Mouse (Mus musculus) right cerebral cortex, adult 18-20 months (tissue): ENCODE results near the gene Faim2.

Source experiments
- DNase-seq: peaks from one replicate; pipeline ENCODE4 v3.0.0; 2022; ENCODE audit warnings: mixed read lengths

Gene Faim2

GRCm38 (mm10) chr15:99457606-99458401 lies 70.2 kb downstream of the Faim2 start, which contains the start of gene Nckap5l:
Gene Nckap5l (minus strand): TSS chr15:99457748.
- peak; percentile 91 for DNase-seq

DNA sequence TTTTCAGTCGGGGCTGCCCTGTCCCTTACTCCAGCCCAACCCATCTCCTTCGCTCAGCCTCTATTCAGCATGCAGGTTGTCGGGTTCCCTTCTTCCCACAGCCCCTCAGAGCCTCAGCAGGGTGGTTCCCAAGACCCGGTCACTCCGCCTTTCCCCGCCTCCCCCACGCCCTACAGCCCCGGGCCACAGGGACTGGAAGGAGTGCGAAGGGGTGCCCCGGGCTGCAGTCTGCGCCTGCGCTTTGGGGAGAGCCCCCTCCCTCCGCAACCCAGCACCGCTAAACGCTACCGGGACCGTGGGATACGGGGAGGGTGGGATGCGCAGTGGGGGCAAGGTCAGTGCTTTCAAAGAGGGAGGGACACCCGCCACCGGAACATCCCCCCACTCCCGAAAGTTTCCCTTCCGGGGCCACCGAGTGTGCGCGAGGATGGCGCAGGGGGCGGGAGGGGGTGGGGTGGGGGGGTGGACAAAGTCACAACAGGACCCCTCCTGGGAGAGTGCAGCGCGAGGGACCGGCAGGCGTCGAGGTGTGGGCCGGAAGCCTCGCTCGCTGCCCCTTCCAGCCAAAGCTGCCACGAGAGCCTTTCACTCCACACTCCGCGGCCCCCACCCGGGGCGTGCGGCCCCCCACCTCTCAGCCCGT lies 70.9 kb downstream of the Faim2 start:
- DNase-seq: peak; percentile 53

GRCm38 (mm10) chr15:99456338-99456962 lies 71.5 kb downstream of the Faim2 start:
- DNase-seq: no peak

DNA sequence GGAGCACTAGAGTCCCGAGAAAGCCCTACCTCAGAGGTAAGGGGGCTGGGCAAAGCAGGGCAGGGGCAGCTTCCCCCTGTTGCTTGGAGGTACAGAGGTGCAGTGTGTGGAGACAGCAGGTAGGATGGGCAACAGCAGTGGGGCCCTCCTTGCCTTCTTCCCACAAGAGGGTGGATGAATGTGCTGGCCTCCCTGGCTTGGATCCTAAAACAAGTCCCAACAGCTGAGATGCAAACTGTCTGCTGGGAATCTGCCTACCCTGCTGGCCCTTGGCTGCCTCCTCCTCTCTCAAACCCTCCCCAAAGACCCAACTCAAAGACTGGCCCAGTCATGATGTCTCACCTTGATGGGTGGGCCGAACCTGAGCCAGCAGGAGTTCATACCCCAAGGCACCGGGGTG lies 72.5 kb downstream of the Faim2 start:
- no peak for DNase-seq

DNA sequence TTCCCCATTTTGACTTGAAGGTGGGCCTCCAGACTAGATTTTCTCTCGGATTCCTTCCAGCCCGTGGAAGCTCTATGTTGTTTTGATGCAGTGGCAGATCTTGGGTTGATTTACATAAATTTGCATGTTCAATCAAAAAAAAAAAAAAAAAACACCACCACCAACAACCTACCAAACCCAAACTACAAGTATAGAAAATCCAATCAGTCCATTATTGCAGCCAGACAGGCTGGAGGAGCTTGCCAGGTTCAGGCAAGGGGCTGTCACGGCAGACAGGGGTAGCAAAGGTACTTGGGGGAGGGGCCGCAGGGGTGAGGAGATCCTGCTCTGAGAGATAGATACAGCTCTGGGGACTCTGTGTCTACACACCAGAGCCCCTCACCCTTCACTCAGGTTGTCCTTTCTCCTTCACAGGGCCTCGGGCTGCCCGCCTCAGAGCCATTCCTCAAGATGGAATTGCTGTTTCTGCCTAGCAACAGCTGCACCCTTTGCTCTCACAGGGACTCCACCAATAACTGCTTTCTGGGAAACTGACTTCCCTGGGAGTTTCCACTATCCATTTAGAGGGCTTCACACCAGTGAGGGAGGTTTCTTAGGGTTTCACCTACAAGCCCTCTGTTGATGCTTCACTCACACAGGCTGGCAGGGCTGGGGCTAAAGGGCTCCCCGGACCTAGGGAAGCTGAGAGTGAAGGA lies 73.2 kb downstream of the Faim2 start:
- DNase-seq: no peak

DNA sequence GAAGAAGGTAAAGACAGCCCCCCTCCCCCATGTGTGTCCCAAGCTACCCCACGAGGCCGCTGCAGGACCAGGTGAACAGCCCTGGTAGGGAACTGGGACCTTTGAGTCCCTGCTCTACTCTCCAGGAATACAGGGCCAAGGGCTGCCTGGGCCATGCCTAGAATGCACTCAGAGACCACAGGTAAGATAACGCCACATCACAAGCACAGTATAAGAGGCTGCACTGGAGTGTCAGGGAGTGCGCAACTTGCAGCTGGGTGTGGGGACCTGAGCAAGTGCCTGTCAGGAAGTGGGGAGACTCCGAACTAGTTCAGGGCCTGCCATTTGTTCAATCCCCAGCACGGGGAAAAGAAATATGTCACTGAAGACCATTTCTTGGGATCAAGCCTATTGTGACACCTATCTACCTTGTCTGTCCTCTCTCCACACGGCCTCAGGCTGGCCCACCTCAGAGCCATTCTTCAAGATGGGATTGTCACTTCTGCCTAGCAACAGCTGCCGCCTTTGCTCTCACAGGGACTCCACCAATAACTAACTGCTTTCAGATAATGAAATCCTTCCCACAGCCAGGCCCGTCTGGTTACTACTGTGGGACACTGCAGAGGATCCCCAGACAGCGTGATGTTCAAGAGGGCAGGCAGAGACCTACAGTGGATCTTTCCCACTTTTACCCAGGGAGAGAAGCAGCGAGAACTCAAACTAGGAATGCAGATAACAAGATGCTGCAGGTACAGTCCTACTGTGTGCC lies 74.6 kb downstream of the Faim2 start:
- DNase-seq: no peak

GRCm38 (mm10) chr15:99449751-99450280 lies 78.1 kb downstream of the Faim2 start:
- DNase-seq: no peak

- peak; percentile 75 for DNase-seq
These were observed 78.7 kb downstream of the Faim2 start for GRCm38 (mm10) chr15:99449131-99449750.
